Mouse (Mus musculus): ENCODE measurements around the gene 2310057J18Rik. TPM values are rescaled to one million over a fixed set of nuclear protein-coding genes. Genes with fewer than 3 reads are reported as not detected.

The 2310057J18Rik gene
- polyA plus RNA-seq, 1 experiment from 2014 or later: not detected

Other genes starting within 250 kb of the 2310057J18Rik start
- gene Soga3, start 157.5 kb upstream of the 2310057J18Rik start, polyA plus RNA-seq (2014; fragmentation: Nextera tagmentation; extraction: Ambion mirVana): 47.0 and 74.8 TPM in 2 replicates
- 8.3 and 14.9 TPM in 2 replicates for gene Gm49353, start 212.7 kb upstream of the 2310057J18Rik start, polyA plus RNA-seq (2014; fragmentation: Nextera tagmentation; extraction: Ambion mirVana)
- gene 9330159F19Rik, start 225.3 kb upstream of the 2310057J18Rik start, polyA plus RNA-seq (2014; fragmentation: Nextera tagmentation; extraction: Ambion mirVana): 27.7 and 37.4 TPM in 2 replicates